Mouse (Mus musculus): Measurements from ENCODE around the gene Gm26657. TPM values are rescaled to one million over a fixed set of nuclear protein-coding genes. Genes with fewer than 3 reads are reported as not detected.
A peak's percentile ranks its signal among the peaks of the same experiment; 100 is the strongest.

Gm26657 gene
- total RNA-seq, 1 experiment from 2014 or later: not detected

DNA sequence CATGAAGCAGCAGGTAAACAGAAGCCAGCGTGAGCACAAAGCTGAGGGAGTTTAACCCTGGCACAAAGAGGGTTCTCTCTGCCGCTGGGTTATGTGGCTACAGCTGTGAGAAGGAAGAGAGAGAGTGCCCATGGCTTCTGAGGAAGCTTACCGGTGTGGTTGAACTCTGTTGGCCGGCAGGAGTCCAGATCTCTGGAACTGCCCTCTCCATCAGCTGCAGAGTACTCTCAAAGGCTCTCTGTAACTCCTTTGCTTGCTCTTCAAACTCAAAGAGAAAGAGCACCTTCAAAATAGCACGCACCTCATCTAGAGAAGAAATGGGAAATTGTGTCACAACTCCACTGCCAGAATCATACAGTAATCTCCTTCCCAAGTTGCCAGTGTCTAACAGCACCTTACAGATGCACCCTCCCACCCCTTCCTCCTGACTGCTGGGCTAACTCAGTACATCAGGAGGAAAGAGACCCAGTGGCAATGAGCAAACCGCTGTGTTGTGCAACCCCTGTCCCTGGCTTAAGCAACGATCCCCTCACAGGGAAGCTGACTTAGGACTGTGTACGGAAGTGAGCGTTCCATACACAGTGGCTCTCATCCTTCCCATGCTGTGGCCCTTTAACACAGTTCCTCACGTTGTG, 17.2 kb downstream of the Gm26657 start:
- peak; percentile 84 for ATAC-seq (replicated peaks; ENCODE audit: low read depth, poor library complexity, severe bottlenecking)

- ATAC-seq (replicated peaks; ENCODE audit: low read depth, poor library complexity, severe bottlenecking): peak; percentile 45; the same call in 1 of the 2 replicates
These were observed 17.8 kb downstream of the Gm26657 start for GRCm38 (mm10) chr4:56757693-56758092.

GRCm38 (mm10) chr4:56767861-56768284, 28.0 kb downstream of the Gm26657 start:
- no peak for ATAC-seq (replicated peaks; ENCODE audit: low read depth, poor library complexity, severe bottlenecking)

DNA sequence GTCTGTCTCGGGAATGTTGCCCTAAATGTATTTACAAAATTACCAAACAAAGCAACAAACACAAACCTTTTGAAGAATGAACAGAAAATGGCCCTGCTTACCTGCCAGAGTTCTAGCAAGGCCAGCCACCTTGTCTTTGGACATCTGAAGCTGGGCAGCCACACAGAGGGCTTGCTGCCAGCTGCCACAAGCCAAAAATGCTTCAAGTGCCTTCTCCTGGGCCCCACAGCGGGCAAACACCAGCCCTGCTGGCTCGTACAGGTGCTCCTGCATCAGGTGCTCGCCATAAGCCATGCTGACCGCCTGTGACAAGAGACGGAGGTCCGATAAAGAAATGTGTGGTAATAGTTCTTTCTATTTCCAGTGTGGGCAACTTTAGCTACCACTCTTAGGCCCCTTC, 29.0 kb downstream of the Gm26657 start:
- ATAC-seq (replicated peaks; ENCODE audit: low read depth, poor library complexity, severe bottlenecking): no peak

GRCm38 (mm10) chr4:56771065-56771464, 31.2 kb downstream of the Gm26657 start:
- ATAC-seq (replicated peaks; ENCODE audit: low read depth, poor library complexity, severe bottlenecking): no peak

Other genes with a start within 250 kb of the Gm26657 start
- not detected in 2 replicates for gene Actl7b, start 1.4 kb downstream of the Gm26657 start, total RNA-seq (2017)
- gene Actl7a, start 3.3 kb downstream of the Gm26657 start, total RNA-seq (2017): not detected in 2 replicates
- 34.9 and 42.8 TPM in 2 replicates for gene Elp1, start 62.3 kb downstream of the Gm26657 start, total RNA-seq (2017)
- gene Fam206a, start 62.3 kb downstream of the Gm26657 start, total RNA-seq (2017): 7.5 and 9.3 TPM in 2 replicates
- 7.7 and 12.1 TPM in 2 replicates for gene Ctnnal1, start 125.1 kb downstream of the Gm26657 start, total RNA-seq (2017)
- gene Tmem245, start 207.4 kb downstream of the Gm26657 start, total RNA-seq (2017): 10.7 and 12.1 TPM in 2 replicates

Data from common myeloid progenitor, adult 5-6 weeks (primary cell).